Mouse (Mus musculus) midbrain, embryonic 12.5 days (tissue): ENCODE measurements around the gene Igf1r. TPM values are rescaled to one million over a fixed set of nuclear protein-coding genes. Genes with fewer than 3 reads are reported as not detected.
A peak's percentile ranks its signal among the peaks of the same experiment; 100 is the strongest.

Experiments
- ATAC-seq: fragments of 200-750 bp; cut with Nextera tagmentation; 2 replicates; pipeline ENCODE4 v1.8.0; 2017; ENCODE audit warnings: low read depth, moderate TSS enrichment, moderate library complexity; ENCODE audit not compliant: low FRiP score
- H3K27ac ChIP-seq: fragments of 300-500 bp; sonication (generic); replicated peaks from 2 replicates; pipeline ENCODE4 v1.5.1; 2016; ENCODE audit warnings: mild to moderate bottlenecking
- H3K27me3 ChIP-seq: fragments of 300-500 bp; sonication (generic); 2 replicates; pipeline ENCODE4 v1.6.1; 2016; ENCODE audit warnings: mild to moderate bottlenecking
- H3K36me3 ChIP-seq: fragments of 300-500 bp; sonication (generic); 2 replicates; pipeline ENCODE4 v1.6.1; 2016
- H3K4me1 ChIP-seq: fragments of 300-500 bp; sonication (generic); 2 replicates; pipeline ENCODE4 v1.6.1; 2016
- H3K4me2 ChIP-seq: fragments of 300-500 bp; sonication (generic); replicated peaks from 2 replicates; pipeline ENCODE4 v1.6.1; 2016; ENCODE audit warnings: mild to moderate bottlenecking, moderate library complexity
- H3K4me3 ChIP-seq: fragments of 300-500 bp; sonication (generic); 2 replicates; pipeline ENCODE4 v1.5.1; 2016; ENCODE audit warnings: mild to moderate bottlenecking
- H3K9ac ChIP-seq: fragments of 300-500 bp; sonication (generic); replicated peaks from 2 replicates; pipeline ENCODE4 v1.6.1; 2016; ENCODE audit warnings: mild to moderate bottlenecking, moderate library complexity
- H3K9me3 ChIP-seq: fragments of 300-500 bp; sonication (generic); 2 replicates; pipeline ENCODE4 v1.6.1; 2016; ENCODE audit warnings: mild to moderate bottlenecking
- WGBS: fragments of 180-500 bp; shearing (Covaris S2); methylation state at CpG from one replicate; pipeline ENCODE4 v1.1.7; 2016; 5-methylcytosine and 5-hydroxymethylcytosine counted together
- polyA plus RNA-seq: library from polyadenylated mRNA; unstranded; fragments of >200 nt; fragmentation: Nextera tagmentation; extraction: Ambion mirVana; gene quantifications from 2 replicates; pipeline ENCODE4 v1.2.1, GENCODE M21; 2016

Gene Igf1r
- polyA plus RNA-seq, 1 experiment from 2014 or later: 37.6 TPM

GRCm38 (mm10) chr7:68114364-68114763, 161.7 kb downstream of the Igf1r start:
- 77% methylated on average over 5 of the region's 5 CpGs for WGBS
- H3K4me1 ChIP-seq: peaks cover 22% of the 10 kb centered on the region; the same call in 1 of the 2 replicates
- 0 out of 2 replicates have a peak, but pooled peaks cover 6% of the 10 kb centered on the region for H3K36me3 ChIP-seq
- H3K27ac ChIP-seq: no peak overlapping the region
- ATAC-seq: no peak
- H3K27me3 ChIP-seq: no peaks in the 10 kb centered on the region
- H3K9me3 ChIP-seq: no peaks in the 10 kb centered on the region
- H3K4me2 ChIP-seq: no peak overlapping the region
- H3K4me3 ChIP-seq: no peak overlapping the region
- H3K9ac ChIP-seq: no peak overlapping the region

- no peaks in the 10 kb centered on the region for H3K27me3 ChIP-seq
- no peaks in the 10 kb centered on the region for H3K9me3 ChIP-seq
- H3K4me1 ChIP-seq: peaks cover 25% of the 10 kb centered on the region; the same call in 1 of the 2 replicates
- no peak overlapping the region for H3K27ac ChIP-seq
- H3K4me2 ChIP-seq: no peak overlapping the region
- WGBS: 80% methylated on average over 21 of the region's 21 CpGs
- no peak for ATAC-seq
- no peak overlapping the region for H3K9ac ChIP-seq
- H3K4me3 ChIP-seq: no peak overlapping the region
- 0 out of 2 replicates have a peak, but pooled peaks cover 6% of the 10 kb centered on the region for H3K36me3 ChIP-seq
Observed at GRCm38 (mm10) chr7:68114983-68115715, 162.5 kb downstream of the Igf1r start.

GRCm38 (mm10) chr7:68117567-68117966, 164.9 kb downstream of the Igf1r start:
- H3K36me3 ChIP-seq: 0 out of 2 replicates have a peak, but pooled peaks cover 6% of the 10 kb centered on the region
- no peak overlapping the region for H3K4me3 ChIP-seq
- WGBS: 63% methylated on average over 5 of the region's 5 CpGs
- H3K9me3 ChIP-seq: no peaks in the 10 kb centered on the region
- no peak overlapping the region for H3K27ac ChIP-seq
- H3K9ac ChIP-seq: no peak overlapping the region
- no peak for ATAC-seq
- H3K4me2 ChIP-seq: no peak overlapping the region
- no peaks in the 10 kb centered on the region for H3K27me3 ChIP-seq
- peaks cover 25% of the 10 kb centered on the region; the same call in 1 of the 2 replicates for H3K4me1 ChIP-seq

GRCm38 (mm10) chr7:68117981-68118380, 165.4 kb downstream of the Igf1r start:
- no peak overlapping the region for H3K4me2 ChIP-seq
- no peaks in the 10 kb centered on the region for H3K27me3 ChIP-seq
- H3K4me1 ChIP-seq: peaks cover 25% of the 10 kb centered on the region; the same call in 1 of the 2 replicates
- 0 out of 2 replicates have a peak, but pooled peaks cover 6% of the 10 kb centered on the region for H3K36me3 ChIP-seq
- ATAC-seq: no peak
- WGBS: 44% methylated on average over 2 of the region's 2 CpGs
- no peaks in the 10 kb centered on the region for H3K9me3 ChIP-seq
- no peak overlapping the region for H3K9ac ChIP-seq
- H3K4me3 ChIP-seq: no peak overlapping the region
- H3K27ac ChIP-seq: no peak overlapping the region

GRCm38 (mm10) chr7:68119605-68120004, 167.0 kb downstream of the Igf1r start:
- Histone ChIP-seq H3K4me1 (peaks cover 25% of the 10 kb centered on the region; the same call in 1 of the 2 replicates), H3K36me3 (0 out of 2 replicates have a peak, but pooled peaks cover 6% of the 10 kb centered on the region)

GRCm38 (mm10) chr7:68122418-68122817, 169.8 kb downstream of the Igf1r start:
- Histone ChIP-seq H3K36me3 (0 out of 2 replicates have a peak, but pooled peaks cover under 1% of the 10 kb centered on the region), H3K9me3 (no peaks in the 10 kb centered on the region), H3K27ac (no peak overlapping the region), H3K9ac (no peak overlapping the region), H3K27me3 (no peaks in the 10 kb centered on the region), H3K4me3 (no peak overlapping the region), H3K4me1 (peaks cover 20% of the 10 kb centered on the region; the same call in 1 of the 2 replicates), H3K4me2 (no peak overlapping the region)
- 70% methylated on average over 3 of the region's 3 CpGs for WGBS
- ATAC-seq: no peak

More at GRCm38 (mm10) chr7:68119605-68120004, 167.0 kb downstream of the Igf1r start:
- Histone ChIP-seq H3K9ac (no peak overlapping the region), H3K4me3 (no peak overlapping the region), H3K27ac (no peak overlapping the region), H3K4me2 (no peak overlapping the region), H3K27me3 (no peaks in the 10 kb centered on the region), H3K9me3 (no peaks in the 10 kb centered on the region)
- 66% methylated on average over 5 of the region's 5 CpGs for WGBS
- no peak for ATAC-seq

- peaks cover 22% of the 10 kb centered on the region for H3K4me1 ChIP-seq
- H3K4me2 ChIP-seq: no peak overlapping the region
- H3K27me3 ChIP-seq: no peaks in the 10 kb centered on the region
- no peak overlapping the region for H3K27ac ChIP-seq
- no peak overlapping the region for H3K9ac ChIP-seq
- no peak overlapping the region for H3K4me3 ChIP-seq
- no peaks in the 10 kb centered on the region for H3K36me3 ChIP-seq
- H3K9me3 ChIP-seq: no peaks in the 10 kb centered on the region
- 70% methylated on average over 2 of the region's 2 CpGs for WGBS
- no peak for ATAC-seq
Observed at GRCm38 (mm10) chr7:68125347-68125746, 172.7 kb downstream of the Igf1r start.

- Histone ChIP-seq H3K4me1 (peaks cover 44% of the 10 kb centered on the region), H3K9ac (no peak overlapping the region), H3K27ac (peak overlapping the region; percentile 92), H3K27me3 (no peaks in the 10 kb centered on the region), H3K36me3 (no peaks in the 10 kb centered on the region), H3K4me3 (peak overlapping the region; percentile 69; the same call in 1 of the 2 replicates), H3K9me3 (no peaks in the 10 kb centered on the region), H3K4me2 (peak overlapping the region; percentile 76)
- no peak for ATAC-seq
- WGBS: 44% methylated on average over 6 of the region's 6 CpGs
Observed at GRCm38 (mm10) chr7:68127799-68128261, 175.2 kb downstream of the Igf1r start.

- Histone ChIP-seq H3K27ac (peak overlapping the region; percentile 92), H3K4me2 (peak overlapping the region; percentile 76), H3K9me3 (no peaks in the 10 kb centered on the region), H3K4me1 (peaks cover 48% of the 10 kb centered on the region), H3K36me3 (no peaks in the 10 kb centered on the region), H3K9ac (peak overlapping the region; percentile 54; the same call in 1 of the 2 replicates), H3K27me3 (no peaks in the 10 kb centered on the region), H3K4me3 (peak overlapping the region; percentile 69)
- no peak for ATAC-seq
- 12% methylated on average over 7 of the region's 7 CpGs for WGBS
Observed at GRCm38 (mm10) chr7:68128271-68128674, 175.6 kb downstream of the Igf1r start.

- H3K4me1 ChIP-seq: peaks cover 54% of the 10 kb centered on the region
- 1% methylated on average over 19 of the region's 19 CpGs for WGBS
- ATAC-seq: peak; percentile 92
Observed at GRCm38 (mm10) chr7:68129077-68129511, 176.5 kb downstream of the Igf1r start.

GRCm38 (mm10) chr7:68129546-68130253, 177.1 kb downstream of the Igf1r start:
- Histone ChIP-seq H3K4me2 (peak overlapping the region; percentile 76), H3K4me3 (peak overlapping the region; percentile 69), H3K27me3 (no peaks in the 10 kb centered on the region), H3K27ac (peak overlapping the region; percentile 92), H3K4me1 (peaks cover 54% of the 10 kb centered on the region), H3K36me3 (no peaks in the 10 kb centered on the region), H3K9me3 (no peaks in the 10 kb centered on the region), H3K9ac (peak overlapping the region; percentile 78)
- peak; percentile 27 for ATAC-seq
- 3% methylated on average over 19 of the region's 19 CpGs for WGBS

More at GRCm38 (mm10) chr7:68129077-68129511, 176.5 kb downstream of the Igf1r start:
- H3K4me3 ChIP-seq: peak overlapping the region; percentile 69
- peak overlapping the region; percentile 78 for H3K9ac ChIP-seq
- H3K27ac ChIP-seq: peak overlapping the region; percentile 92
- no peaks in the 10 kb centered on the region for H3K9me3 ChIP-seq
- H3K36me3 ChIP-seq: no peaks in the 10 kb centered on the region
- H3K27me3 ChIP-seq: no peaks in the 10 kb centered on the region
- peak overlapping the region; percentile 76 for H3K4me2 ChIP-seq
